Mouse (Mus musculus) olfactory bulb, adult 2 months (tissue): ENCODE measurements around the gene Lck. TPM values are rescaled to one million over a fixed set of nuclear protein-coding genes. Genes with fewer than 3 reads are reported as not detected.

Experiments used
- H3K27ac ChIP-seq: fragments of 200-500 bp; 2 replicates; pipeline ENCODE4 v1.5.1; 2012; ENCODE audit warnings: low read depth, low read length; ENCODE audit not compliant: insufficient read depth
- H3K4me1 ChIP-seq: fragments of 200-500 bp; 2 replicates; pipeline ENCODE4 v1.6.1; 2012; ENCODE audit warnings: low read length; ENCODE audit not compliant: control insufficient read depth, insufficient read depth
- H3K4me3 ChIP-seq: fragments of 200-500 bp; 2 replicates; pipeline ENCODE4 v1.5.1; 2012; ENCODE audit warnings: mild to moderate bottlenecking, low read depth, low read length, moderate library complexity; ENCODE audit not compliant: insufficient read depth
- CTCF ChIP-seq: fragments of 200-500 bp; IDR thresholded peaks from 2 replicates; pipeline ENCODE4 v1.5.1; 2012; ENCODE audit warnings: low read depth, mild to moderate bottlenecking, low read length, moderate library complexity; ENCODE audit not compliant: insufficient read depth
- POLR2A ChIP-seq: fragments of 200-500 bp; IDR thresholded peaks from 2 replicates; pipeline ENCODE4 v1.6.1; 2012; ENCODE audit warnings: mild to moderate bottlenecking, low read depth, low read length, moderate library complexity; ENCODE audit not compliant: insufficient read depth
- WGBS: fragments of 180-500 bp; shearing (Covaris S2); methylation state at CpG from one replicate; pipeline ENCODE4 v1.1.7; 2018; 5-methylcytosine and 5-hydroxymethylcytosine counted together
- polyA plus RNA-seq: library from polyadenylated mRNA; stranded (reverse); fragments of >200 nt; gene quantifications from 2 replicates; pipeline ENCODE4 v1.2.4, GENCODE M21; 2012; ENCODE audit warnings: low replicate concordance; ENCODE audit not compliant: missing spikeins, insufficient read depth, insufficient read length

Lck gene
- polyA plus RNA-seq, 1 experiment: 579 TPM

- under 1% methylated on average over 74 of the region's 74 CpGs for WGBS
- peaks cover 13% of the 10 kb centered on the region; the same call in 1 of the 2 replicates for H3K4me1 ChIP-seq
- no peak for TF ChIP-seq CTCF
- peak; percentile 52 for TF ChIP-seq POLR2A
- peak within 1 kb of the TSS; percentile 77 for H3K4me3 ChIP-seq
- no peak within 1 kb of the TSS for H3K27ac ChIP-seq
Measured at GRCm38 (mm10) chr4:129600233-129601158, 27.1 kb upstream of the Lck start, which contains the start of the genes Eif3i and Tmem234. Gene Eif3i, minus strand, starts transcription at chr4:129600648. Gene Tmem234, plus strand, starts transcription at chr4:129600668.

DNA sequence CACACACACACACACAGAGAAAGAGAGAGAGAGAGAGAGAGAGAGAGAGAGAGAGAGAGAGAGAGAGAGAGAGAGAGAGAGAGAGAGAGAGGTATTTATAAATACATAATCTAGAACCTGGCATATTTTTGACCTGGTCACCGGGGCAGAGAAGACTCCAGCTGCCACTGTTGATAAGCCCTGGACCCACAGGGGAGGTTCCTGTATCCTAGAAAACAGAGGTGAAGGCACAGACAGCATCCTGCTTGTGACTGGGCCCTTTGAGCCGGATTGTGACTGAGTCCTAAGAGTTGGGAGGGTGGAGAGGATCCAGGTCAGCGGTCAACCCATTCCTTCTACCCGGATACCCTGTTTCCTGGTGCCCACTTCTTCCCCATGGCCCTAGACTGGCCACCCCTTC is 15.4 kb upstream of the Lck start:
- TF ChIP-seq CTCF (no peak), POLR2A (no peak)
- Histone ChIP-seq H3K4me1 (peaks cover 5% of the 10 kb centered on the region; the same call in 1 of the 2 replicates), H3K4me3 (no peak overlapping the region), H3K27ac (no peak overlapping the region)
- 75% methylated on average over 4 of the region's 4 CpGs for WGBS

DNA sequence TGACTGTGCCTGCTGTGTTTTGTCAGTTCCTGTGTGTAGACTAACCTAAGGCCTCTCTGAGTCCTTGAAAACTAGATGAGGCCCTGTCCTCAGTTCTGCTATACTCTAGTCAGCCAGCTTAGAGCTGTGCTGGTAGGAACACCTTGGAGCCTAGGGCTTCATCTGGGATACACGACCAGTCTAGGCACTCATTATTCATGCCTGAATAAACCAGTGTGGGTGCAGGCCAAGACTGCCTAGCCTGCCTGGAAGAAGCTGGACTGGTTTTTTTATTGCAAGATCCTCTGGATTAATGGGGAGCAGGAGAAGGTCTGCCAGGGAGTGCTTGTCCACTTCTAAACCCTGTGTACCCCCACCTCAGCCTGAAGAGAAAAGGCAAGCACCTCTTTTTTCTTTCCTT is 13.5 kb upstream of the Lck start:
- 28% methylated on average over 1 of the region's 1 CpGs for WGBS
- TF ChIP-seq CTCF: no peak
- TF ChIP-seq POLR2A: no peak
- H3K27ac ChIP-seq: no peak overlapping the region
- H3K4me1 ChIP-seq: peaks cover 5% of the 10 kb centered on the region; the same call in 1 of the 2 replicates
- H3K4me3 ChIP-seq: no peak overlapping the region

GRCm38 (mm10) chr4:129585773-129586172 is 12.3 kb upstream of the Lck start:
- no peak overlapping the region for H3K27ac ChIP-seq
- no peak overlapping the region for H3K4me3 ChIP-seq
- 88% methylated on average over 9 of the region's 9 CpGs for WGBS
- H3K4me1 ChIP-seq: peaks cover 5% of the 10 kb centered on the region; the same call in 1 of the 2 replicates
- no peak for TF ChIP-seq POLR2A
- no peak for TF ChIP-seq CTCF

- H3K4me3 ChIP-seq: peak overlapping the region; percentile 52
- H3K4me1 ChIP-seq: peaks cover 5% of the 10 kb centered on the region; the same call in 1 of the 2 replicates
- WGBS: 2% methylated on average over 36 of the region's 36 CpGs
Measured at GRCm38 (mm10) chr4:129584884-129585608, 11.6 kb upstream of the Lck start.

GRCm38 (mm10) chr4:129584370-129584769 is 10.9 kb upstream of the Lck start:
- peaks cover 5% of the 10 kb centered on the region; the same call in 1 of the 2 replicates for H3K4me1 ChIP-seq
- no peak overlapping the region for H3K4me3 ChIP-seq
- TF ChIP-seq CTCF: no peak
- TF ChIP-seq POLR2A: no peak
- no peak overlapping the region for H3K27ac ChIP-seq
- WGBS: 74% methylated on average over 1 of the region's 1 CpGs

More at GRCm38 (mm10) chr4:129584884-129585608, 11.6 kb upstream of the Lck start:
- TF ChIP-seq CTCF (peak; percentile 74), POLR2A (no peak)
- H3K27ac ChIP-seq: no peak overlapping the region

DNA sequence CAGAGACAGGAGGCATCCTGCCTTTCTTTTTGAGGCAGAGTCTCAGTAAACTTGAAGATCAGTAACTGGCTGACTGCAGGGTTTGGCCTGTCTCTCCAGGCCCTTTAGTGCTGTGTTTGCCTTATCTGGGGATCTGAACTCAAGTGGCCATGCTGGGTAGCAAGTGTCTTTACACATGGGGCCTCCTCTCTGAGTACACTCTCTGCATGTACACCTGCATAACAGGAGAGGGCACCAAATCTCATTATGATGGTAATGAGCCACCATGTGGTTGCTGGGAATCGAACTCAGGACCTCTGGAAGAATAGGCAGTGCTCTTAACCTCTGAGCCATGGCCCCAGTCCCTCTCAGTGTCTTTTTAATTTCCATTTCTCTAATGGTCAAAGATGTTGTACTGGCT is 8.8 kb upstream of the Lck start:
- TF ChIP-seq POLR2A: no peak
- TF ChIP-seq CTCF: no peak
- WGBS: 88% methylated on average over 1 of the region's 1 CpGs
- H3K4me3 ChIP-seq: no peak overlapping the region

DNA sequence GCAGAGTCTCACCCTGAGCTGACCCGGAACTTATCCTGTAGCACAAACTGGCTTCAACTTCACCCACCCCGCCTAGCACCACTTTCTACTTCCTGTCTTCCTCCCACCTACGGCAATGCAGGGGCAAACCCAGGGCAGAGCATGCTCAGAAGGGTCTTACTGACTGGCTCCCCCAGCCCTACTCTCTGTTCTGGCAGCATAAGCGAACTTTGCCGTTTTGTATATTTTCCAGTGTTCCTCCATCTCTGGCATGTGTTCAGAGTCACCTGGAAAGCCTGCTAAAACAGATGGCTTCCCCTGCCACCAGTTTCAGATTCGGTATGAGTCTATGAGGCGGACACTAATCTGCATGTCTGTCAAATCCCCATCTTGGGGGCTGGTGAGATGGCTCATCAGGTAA is 6.9 kb upstream of the Lck start:
- Histone ChIP-seq H3K4me1 (peaks cover 8% of the 10 kb centered on the region; the same call in 1 of the 2 replicates), H3K4me3 (no peak overlapping the region), H3K27ac (no peak overlapping the region)
- 78% methylated on average over 7 of the region's 7 CpGs for WGBS
- no peak for TF ChIP-seq POLR2A
- TF ChIP-seq CTCF: no peak

More for the DNA sequence above, 8.8 kb upstream of the Lck start:
- Histone ChIP-seq H3K27ac (no peak overlapping the region), H3K4me1 (peaks cover 5% of the 10 kb centered on the region; the same call in 1 of the 2 replicates)

DNA sequence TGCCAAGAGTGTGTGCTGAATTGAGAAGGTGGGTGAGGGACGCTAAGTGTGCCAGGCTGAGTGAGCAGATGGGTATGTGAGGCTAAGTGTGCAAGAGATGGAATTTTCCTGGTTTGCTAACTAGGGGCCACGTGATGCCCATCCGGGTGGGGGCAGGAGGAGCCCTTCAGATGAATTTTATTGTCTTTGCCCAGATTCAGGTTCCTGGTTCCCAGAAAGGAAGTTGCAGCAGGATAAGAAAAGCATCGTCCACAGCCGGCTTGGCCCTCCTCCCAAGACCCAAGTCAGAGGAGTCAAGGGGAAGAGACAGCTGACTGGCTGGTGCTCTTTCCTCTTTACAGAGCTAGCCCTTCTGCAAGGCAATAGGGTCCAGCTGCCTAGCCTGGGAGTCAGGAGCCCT is 5.0 kb upstream of the Lck start, which contains the start of gene Fam167b:
Fam167b (minus strand) TSS at position 84 of the 400 bp plus-strand sequence.
- Histone ChIP-seq H3K4me1 (peaks cover 3% of the 10 kb centered on the region; the same call in 1 of the 2 replicates), H3K27ac (no peak within 1 kb of the TSS), H3K4me3 (no peak within 1 kb of the TSS)
- WGBS: 89% methylated on average over 5 of the region's 5 CpGs
- no peak for TF ChIP-seq POLR2A
- TF ChIP-seq CTCF: no peak
